Mouse (Mus musculus) B cell, adult 2 months (primary cell): ENCODE results near the gene 4930564D02Rik.

Experiments
- DNase-seq, 2 experiments: peaks; one replicate each; pipeline ENCODE4 v3.0.0; 2022

Gene 4930564D02Rik

GRCm38 (mm10) chr3:105114269-105114668 lies 47.6 kb downstream of the 4930564D02Rik start:
- peak; percentile 43 to 46 for DNase-seq

- no peak for DNase-seq
Measured at GRCm38 (mm10) chr3:105116596-105116995, 50.0 kb downstream of the 4930564D02Rik start.

- no peak for DNase-seq
Measured at GRCm38 (mm10) chr3:105123776-105124175, 57.1 kb downstream of the 4930564D02Rik start.

- DNase-seq, result no peak
Measured at GRCm38 (mm10) chr3:105127881-105128280, 61.2 kb downstream of the 4930564D02Rik start.
